Mouse (Mus musculus) layer of hippocampus, postnatal 10 days (tissue): ENCODE measurements around the gene Olfr355. TPM values are rescaled to one million over a fixed set of nuclear protein-coding genes. Genes with fewer than 3 reads are reported as not detected.

Source experiments
- DNase-seq, 2 experiments: peaks; one replicate each; pipeline ENCODE4 v3.0.0; 2021; ENCODE audit warnings: low spot score in 2 of 2
- long read RNA-seq: library from polyadenylated mRNA; stranded (forward); transcript quantifications from one replicate; pipeline ENCODE4 v2.0.0, GENCODE M21; 2023
- total RNA-seq, 2 experiments: library from RNA; stranded (reverse); gene quantifications; 2 replicates each; pipeline ENCODE4 v1.2.3; 2021

Olfr355 gene
- not detected for total RNA-seq
- long read RNA-seq = 0 reads

DNA sequence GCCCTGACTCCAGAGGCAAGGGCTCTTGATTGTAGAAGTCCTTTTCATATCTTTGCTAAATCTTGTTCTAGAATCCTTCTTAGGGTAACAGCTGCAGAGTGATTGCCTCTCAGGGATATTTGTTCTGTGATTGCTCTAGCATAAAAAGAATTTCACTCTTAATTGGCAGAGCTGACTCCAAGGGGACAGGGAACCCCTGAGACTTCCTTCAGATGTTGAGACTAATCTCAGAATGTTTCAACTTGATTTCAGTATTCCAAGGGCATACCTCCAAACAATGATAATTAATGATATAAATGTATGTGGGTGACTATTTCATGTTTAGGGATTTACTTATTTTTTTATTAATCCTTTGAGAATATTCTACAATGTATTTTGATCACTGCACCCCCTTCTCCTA, at the start of gene Olfr355:
Gene Olfr355, minus strand, starts transcription at position 101 of the 400 bp plus-strand sequence.
- no peak for DNase-seq

DNA sequence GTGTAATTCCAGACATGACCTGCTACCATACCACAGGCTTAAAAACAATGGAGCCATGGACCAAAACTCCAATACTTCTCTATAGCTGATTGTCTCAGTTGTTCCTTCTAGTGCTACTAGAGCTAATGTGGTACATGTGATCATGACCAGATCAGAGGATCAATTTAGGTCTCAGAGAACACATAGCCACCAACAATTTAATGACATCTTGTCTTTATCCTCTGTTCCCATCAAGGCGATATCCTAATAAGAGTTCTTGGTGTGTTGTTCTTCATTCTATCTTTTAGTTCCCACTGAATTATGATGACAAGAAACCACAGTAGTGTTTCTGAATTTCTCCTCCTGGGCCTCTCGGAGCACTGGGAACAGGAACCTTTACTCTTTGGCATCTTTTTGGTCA, 8.1 kb upstream of the Olfr355 start, which contains the start of gene Olfr356:
Gene Olfr356, plus strand, starts transcription at position 301 of the 400 bp plus-strand sequence.
- no peak for DNase-seq

DNA sequence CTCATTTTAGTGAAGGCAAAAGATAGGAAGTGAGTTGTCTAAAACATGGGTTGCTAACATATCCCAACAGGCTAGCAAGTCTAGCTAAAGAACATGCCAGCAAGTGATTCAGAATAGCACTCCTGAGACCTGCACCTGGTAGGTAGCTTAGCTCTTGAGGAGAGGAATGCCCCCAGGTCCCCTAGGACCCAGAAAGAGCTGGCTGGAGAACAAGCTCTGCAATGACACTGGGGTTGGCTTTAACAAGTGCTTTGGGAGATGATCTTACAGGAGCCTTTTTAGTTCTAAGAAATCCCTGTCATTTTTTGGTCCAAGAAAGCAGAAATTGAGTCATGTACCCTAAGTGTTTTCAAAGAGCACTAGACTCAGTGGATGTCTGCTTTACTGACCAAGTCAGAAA, 23.3 kb downstream of the Olfr355 start, which contains the start of gene Olfr354:
Gene Olfr354, plus strand, starts transcription at position 301 of the 400 bp plus-strand sequence.
- no peak for DNase-seq

DNA sequence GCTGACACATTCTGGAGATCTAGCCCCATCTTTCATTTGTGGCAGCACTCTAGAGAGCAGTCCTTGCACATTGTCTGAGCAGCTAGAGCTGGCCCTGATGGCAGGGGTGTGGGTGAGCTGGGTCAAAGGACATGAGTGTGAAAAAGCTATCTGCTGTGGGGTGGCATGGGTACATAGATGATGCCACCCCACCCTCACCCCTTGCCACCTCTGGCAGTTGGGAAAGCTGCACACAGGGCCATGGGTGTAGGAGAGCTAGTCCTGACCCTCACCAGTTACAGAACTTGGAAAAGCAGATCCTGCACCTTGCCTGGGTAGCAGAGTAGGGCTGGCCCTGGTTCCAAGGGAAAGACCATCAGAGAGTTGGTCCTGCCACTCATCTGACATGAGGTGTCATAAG, 31.6 kb downstream of the Olfr355 start:
- no peak for DNase-seq

DNA sequence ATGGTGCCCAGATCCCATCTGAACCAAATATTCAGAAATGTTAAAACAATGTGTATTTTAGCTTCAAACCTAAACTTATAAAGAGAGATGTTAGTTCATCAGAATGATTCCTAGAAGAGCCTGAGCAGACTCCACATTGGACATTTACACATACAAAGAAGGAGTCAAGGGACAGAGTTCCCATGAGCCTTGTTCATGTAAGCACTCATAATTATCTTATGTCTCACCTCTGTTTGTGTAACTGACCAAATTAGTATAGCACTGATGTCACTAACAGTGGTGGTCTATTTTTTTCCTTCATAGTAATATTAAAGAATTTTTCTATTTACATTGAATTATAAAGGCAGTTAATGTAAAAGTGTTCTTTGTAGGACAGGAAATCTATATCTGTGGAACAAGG, 35.9 kb downstream of the Olfr355 start, which contains the start of gene Olfr353:
Gene Olfr353, minus strand, starts transcription at position 101 of the 400 bp plus-strand sequence.
- DNase-seq = no peak

Other genes with a start within 250 kb of the Olfr355 start
- not detected for gene Olfr346, start 243.1 kb downstream of the Olfr355 start, total RNA-seq
- not detected for gene Olfr347, start 197.0 kb downstream of the Olfr355 start, total RNA-seq
- not detected for gene Olfr348, start 144.6 kb downstream of the Olfr355 start, total RNA-seq
- gene Olfr50, start 138.4 kb downstream of the Olfr355 start, total RNA-seq = not detected
- gene Olfr3, start 111.9 kb downstream of the Olfr355 start, total RNA-seq = not detected
- not detected for gene Olfr350, start 82.6 kb downstream of the Olfr355 start, total RNA-seq
- not detected for gene Olfr351, start 66.2 kb downstream of the Olfr355 start, total RNA-seq
- not detected for gene Olfr352, start 60.4 kb downstream of the Olfr355 start, total RNA-seq
- not detected for gene Olfr353, start 36.0 kb downstream of the Olfr355 start, total RNA-seq
- not detected for gene Olfr354, start 23.2 kb downstream of the Olfr355 start, total RNA-seq
- gene Olfr356, start 8.2 kb upstream of the Olfr355 start, total RNA-seq = not detected
- gene Olfr357, start 64.9 kb upstream of the Olfr355 start, total RNA-seq = not detected
- not detected for gene Olfr358, start 80.4 kb upstream of the Olfr355 start, total RNA-seq
- gene Olfr360, start 136.8 kb upstream of the Olfr355 start, total RNA-seq = not detected
- gene Olfr361, start 160.4 kb upstream of the Olfr355 start, total RNA-seq = not detected
- gene Olfr362, start 189.0 kb upstream of the Olfr355 start, total RNA-seq = not detected
- not detected for gene Olfr364-ps1, start 210.4 kb upstream of the Olfr355 start, total RNA-seq